Mouse (Mus musculus) v-Abl transformed pro-B cells (cell line): ENCODE results near the gene Adamts9.

Experiments used
- in situ Hi-C, 2 experiments: fragments of 400-800 bp; cut with MboI; formaldehyde crosslinking; loops; one replicate each; pipeline ENCODE4 v1.15.1; 2025; ENCODE audit not compliant: unreplicated experiment in 2 of 2

Adamts9 gene

GRCm38 (mm10) chr6:92743605-92744004 lies 199.7 kb downstream of the Adamts9 start:
- in situ Hi-C loops = no loop called here

- in situ Hi-C loops = no loop called here
Measured at GRCm38 (mm10) chr6:92737116-92737515, 206.2 kb downstream of the Adamts9 start.

- in situ Hi-C loops = no loop called here
Measured at GRCm38 (mm10) chr6:92733651-92734050, 209.6 kb downstream of the Adamts9 start.

GRCm38 (mm10) chr6:92728514-92728913 lies 214.8 kb downstream of the Adamts9 start:
- in situ Hi-C loops = no loop called here

- in situ Hi-C loops = no loop called here
Measured at GRCm38 (mm10) chr6:92728084-92728483, 215.2 kb downstream of the Adamts9 start.

GRCm38 (mm10) chr6:92727351-92727986 lies 215.8 kb downstream of the Adamts9 start:
- in situ Hi-C loops = no loop called here

- in situ Hi-C loops = no loop called here
Measured at GRCm38 (mm10) chr6:92726121-92726520, 217.2 kb downstream of the Adamts9 start.

- in situ Hi-C loops = no loop called here
Measured at GRCm38 (mm10) chr6:92724394-92724793, 218.9 kb downstream of the Adamts9 start.
